Mouse (Mus musculus) hindbrain, embryonic 13.5 days (tissue): ENCODE data around the gene Gm49776. TPM values are rescaled to one million over a fixed set of nuclear protein-coding genes. Genes with fewer than 3 reads are reported as not detected.
"Not testable (repeated sequence)": the region's sequence is repeated elsewhere in the genome, so short reads cannot be mapped to it uniquely, and the experiment has no call there.

Experiments used
- ATAC-seq: fragments of 200-750 bp; cut with Nextera tagmentation; 2 replicates; pipeline ENCODE4 v1.8.0; 2017; ENCODE audit warnings: moderate TSS enrichment; ENCODE audit not compliant: low FRiP score
- H3K27ac ChIP-seq: fragments of 300-500 bp; sonication (generic); 2 replicates; pipeline ENCODE4 v1.5.1; 2015; ENCODE audit warnings: inconsistent platforms, mild to moderate bottlenecking, moderate library complexity
- H3K27me3 ChIP-seq: fragments of 300-500 bp; sonication (generic); 2 replicates; pipeline ENCODE4 v1.6.1; 2015; ENCODE audit warnings: mild to moderate bottlenecking, inconsistent platforms
- H3K36me3 ChIP-seq: fragments of 300-500 bp; sonication (generic); 2 replicates; pipeline ENCODE4 v1.6.1; 2015; ENCODE audit warnings: mild to moderate bottlenecking, inconsistent platforms
- H3K4me1 ChIP-seq: fragments of 300-500 bp; sonication (generic); replicated peaks from 2 replicates; pipeline ENCODE4 v1.6.1; 2015; ENCODE audit warnings: inconsistent platforms
- H3K4me2 ChIP-seq: fragments of 300-500 bp; sonication (generic); 2 replicates; pipeline ENCODE4 v1.6.1; 2015; ENCODE audit warnings: inconsistent platforms, mild to moderate bottlenecking, moderate library complexity
- H3K4me3 ChIP-seq: fragments of 300-500 bp; sonication (generic); 2 replicates; pipeline ENCODE4 v1.5.1; 2015; ENCODE audit warnings: mild to moderate bottlenecking, inconsistent platforms
- H3K9ac ChIP-seq: fragments of 300-500 bp; sonication (generic); 2 replicates; pipeline ENCODE4 v1.6.1; 2015; ENCODE audit warnings: mild to moderate bottlenecking, inconsistent platforms
- H3K9me3 ChIP-seq: fragments of 300-500 bp; sonication (generic); 2 replicates; pipeline ENCODE4 v1.6.1; 2016; ENCODE audit warnings: inconsistent platforms
- WGBS: fragments of 180-500 bp; shearing (Covaris S2); methylation state at CpG from one replicate; pipeline ENCODE4 v1.1.7; 2015; 5-methylcytosine and 5-hydroxymethylcytosine counted together
- polyA plus RNA-seq: library from polyadenylated mRNA; unstranded; fragments of >200 nt; fragmentation: Nextera tagmentation; extraction: Ambion mirVana; gene quantifications from 2 replicates; pipeline ENCODE4 v1.2.1, GENCODE M21; 2015

The Gm49776 gene
- 3.3 TPM in 1 of 2 replicates, not detected in the other for polyA plus RNA-seq

DNA sequence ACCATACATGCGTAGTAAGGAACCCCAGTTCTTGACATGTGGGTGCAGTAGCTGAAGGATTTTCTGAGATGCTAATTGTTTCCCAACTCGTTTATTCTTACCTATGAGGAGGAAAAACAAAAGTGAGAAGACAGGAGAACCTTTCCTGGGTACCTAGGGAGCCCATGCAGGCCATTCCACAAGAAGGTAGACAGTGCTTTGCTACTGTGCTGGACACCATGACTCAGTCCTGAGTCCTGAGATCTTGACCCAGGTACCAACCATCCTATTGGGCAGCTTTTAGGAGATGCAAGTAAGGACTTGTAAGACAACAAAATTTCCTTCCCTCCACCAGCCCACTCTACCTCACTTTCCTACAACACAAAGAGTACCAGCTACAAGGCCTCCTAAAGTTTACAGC lies at the start of gene Gm49776:
Gm49776 (minus strand) TSS at position 101 of the 400 bp plus-strand sequence.
- H3K9ac ChIP-seq = no peak within 1 kb of the TSS
- H3K27ac ChIP-seq = no peak within 1 kb of the TSS
- no peak within 1 kb of the TSS for H3K4me3 ChIP-seq
- no peaks in the 10 kb centered on the region for H3K9me3 ChIP-seq
- no peak for ATAC-seq
- no peaks in the 10 kb centered on the region for H3K27me3 ChIP-seq
- 97% methylated on average over 2 of the region's 2 CpGs for WGBS
- no peak within 1 kb of the TSS for H3K4me2 ChIP-seq
- H3K4me1 ChIP-seq = no peaks in the 10 kb centered on the region
- peaks cover 89% of the 10 kb centered on the region for H3K36me3 ChIP-seq

GRCm38 (mm10) chr16:18289614-18290013 lies 31.5 kb upstream of the Gm49776 start:
- not testable (repeated sequence) for H3K9me3 ChIP-seq, ATAC-seq, H3K27me3 ChIP-seq, H3K36me3 ChIP-seq
- 0 out of 2 replicates have a peak overlapping the region, but pooled peaks have one; percentile 35 for H3K27ac ChIP-seq
- H3K4me1 ChIP-seq = peaks cover 36% of the 10 kb centered on the region
- 4% methylated on average over 10 of the region's 10 CpGs for WGBS
- peak overlapping the region; percentile 66 for H3K9ac ChIP-seq
- peak overlapping the region; percentile 51 for H3K4me2 ChIP-seq
- peak overlapping the region; percentile 97 for H3K4me3 ChIP-seq

DNA sequence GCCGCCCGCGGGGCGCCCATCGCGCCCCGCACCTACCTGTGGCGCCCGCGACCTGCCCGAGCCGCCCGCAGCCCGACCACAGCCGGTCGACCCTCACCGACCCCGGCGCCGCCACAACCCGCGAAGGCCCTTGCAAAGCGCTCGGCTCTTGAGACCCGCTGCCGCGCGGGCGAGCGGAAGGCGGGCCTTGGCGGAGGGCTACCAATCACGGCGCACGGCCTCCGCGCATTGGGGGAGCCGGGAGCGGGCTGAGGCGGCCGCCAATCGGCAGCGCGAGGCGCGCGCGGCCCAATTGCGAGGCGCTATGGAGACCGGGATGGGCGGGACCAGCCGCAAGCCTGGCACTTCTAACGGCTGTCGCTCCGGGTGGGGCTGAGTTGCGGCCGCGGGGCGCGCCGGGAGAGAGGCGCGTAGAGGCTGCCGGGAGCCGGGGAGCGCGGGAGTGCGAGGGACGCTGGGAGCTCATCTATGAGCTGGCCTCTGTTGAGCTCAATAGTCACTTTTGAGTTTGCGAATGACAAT lies 31.0 kb upstream of the Gm49776 start, which contains the start of gene Dgcr8:
Dgcr8 (minus strand) TSS at position 180 of the 522 bp plus-strand sequence.
- peak; percentile 100 for ATAC-seq
- H3K9ac ChIP-seq = peak within 1 kb of the TSS; percentile 98

GRCm38 (mm10) chr16:18288581-18289061 lies 30.5 kb upstream of the Gm49776 start:
- 1% methylated on average over 26 of the region's 31 CpGs for WGBS
- peak; percentile 85 for ATAC-seq

More for the DNA sequence above, 31.0 kb upstream of the Gm49776 start, which contains the start of gene Dgcr8:
- peak within 1 kb of the TSS; percentile 95 for H3K4me2 ChIP-seq
- WGBS = under 1% methylated on average over 60 of the region's 71 CpGs
- peaks cover 13% of the 10 kb centered on the region for H3K36me3 ChIP-seq
- peaks cover 36% of the 10 kb centered on the region for H3K4me1 ChIP-seq
- peak within 1 kb of the TSS; percentile 97 for H3K4me3 ChIP-seq
- H3K27me3 ChIP-seq = no peaks in the 10 kb centered on the region
- H3K27ac ChIP-seq = peak within 1 kb of the TSS; percentile 90
- no peaks in the 10 kb centered on the region for H3K9me3 ChIP-seq

GRCm38 (mm10) chr16:18288166-18288565 lies 30.0 kb upstream of the Gm49776 start:
- WGBS = 0% methylated on average over 4 of the region's 4 CpGs
- H3K9me3 ChIP-seq = no peaks in the 10 kb centered on the region
- no peak for ATAC-seq

More at GRCm38 (mm10) chr16:18288581-18289061, 30.5 kb upstream of the Gm49776 start:
- Histone ChIP-seq H3K9me3 (no peaks in the 10 kb centered on the region), H3K27me3 (no peaks in the 10 kb centered on the region), H3K27ac (peak overlapping the region; percentile 90), H3K36me3 (peaks cover 18% of the 10 kb centered on the region), H3K4me3 (peak overlapping the region; percentile 97), H3K4me2 (peak overlapping the region; percentile 95), H3K9ac (peak overlapping the region; percentile 98), H3K4me1 (peaks cover 36% of the 10 kb centered on the region)

GRCm38 (mm10) chr16:18275166-18275565 lies 17.0 kb upstream of the Gm49776 start:
- H3K4me1 ChIP-seq = no peaks in the 10 kb centered on the region
- no peak overlapping the region for H3K4me2 ChIP-seq
- WGBS = 88% methylated on average over 2 of the region's 2 CpGs
- H3K27me3 ChIP-seq = no peaks in the 10 kb centered on the region
- no peak overlapping the region for H3K27ac ChIP-seq
- no peak overlapping the region for H3K4me3 ChIP-seq
- H3K9ac ChIP-seq = no peak overlapping the region
- H3K9me3 ChIP-seq = no peaks in the 10 kb centered on the region
- peaks cover 92% of the 10 kb centered on the region for H3K36me3 ChIP-seq
- no peak for ATAC-seq

More at GRCm38 (mm10) chr16:18288166-18288565, 30.0 kb upstream of the Gm49776 start:
- peak overlapping the region; percentile 90 for H3K27ac ChIP-seq
- H3K27me3 ChIP-seq = no peaks in the 10 kb centered on the region
- peak overlapping the region; percentile 98 for H3K9ac ChIP-seq
- peaks cover 23% of the 10 kb centered on the region for H3K36me3 ChIP-seq
- peaks cover 36% of the 10 kb centered on the region for H3K4me1 ChIP-seq
- H3K4me3 ChIP-seq = peak overlapping the region; percentile 97
- H3K4me2 ChIP-seq = peak overlapping the region; percentile 95

DNA sequence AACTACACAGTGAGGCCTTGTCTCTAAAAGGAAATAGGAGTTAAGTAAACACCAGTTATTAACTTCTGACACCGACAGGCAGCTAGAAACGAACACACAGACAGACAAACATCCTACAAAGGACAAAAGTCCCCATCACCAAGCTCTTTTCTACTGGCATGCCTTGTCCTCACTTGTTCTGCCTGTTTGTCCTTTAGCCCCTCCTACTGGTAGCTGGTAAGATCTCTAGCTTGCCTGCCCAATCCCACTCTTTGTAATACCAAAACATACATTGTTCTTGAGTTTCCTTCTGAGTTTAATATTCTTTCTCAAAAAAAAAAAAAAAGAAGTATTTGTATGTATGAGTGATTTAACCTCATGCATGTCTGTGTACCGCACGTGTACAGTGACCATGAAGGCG lies 10.1 kb upstream of the Gm49776 start:
- Histone ChIP-seq H3K9ac (no peak overlapping the region), H3K4me3 (no peak overlapping the region), H3K4me2 (no peak overlapping the region), H3K27me3 (no peaks in the 10 kb centered on the region), H3K9me3 (no peaks in the 10 kb centered on the region), H3K36me3 (peaks cover 90% of the 10 kb centered on the region), H3K4me1 (no peaks in the 10 kb centered on the region), H3K27ac (no peak overlapping the region)
- WGBS = 87% methylated on average over 5 of the region's 5 CpGs
- no peak for ATAC-seq

- Histone ChIP-seq H3K27ac (no peak overlapping the region), H3K9ac (no peak overlapping the region), H3K4me2 (no peak overlapping the region), H3K4me1 (no peaks in the 10 kb centered on the region), H3K4me3 (no peak overlapping the region), H3K27me3 (no peaks in the 10 kb centered on the region), H3K36me3 (peaks cover 86% of the 10 kb centered on the region), H3K9me3 (no peaks in the 10 kb centered on the region)
- 93% methylated on average over 2 of the region's 2 CpGs for WGBS
- no peak for ATAC-seq
Measured at GRCm38 (mm10) chr16:18265024-18265423, 6.9 kb upstream of the Gm49776 start.

GRCm38 (mm10) chr16:18253866-18254265 lies 4.3 kb downstream of the Gm49776 start:
- peaks cover 27% of the 10 kb centered on the region for H3K4me1 ChIP-seq
- H3K4me3 ChIP-seq = no peak overlapping the region
- no peaks in the 10 kb centered on the region for H3K9me3 ChIP-seq
- H3K9ac ChIP-seq = no peak overlapping the region
- 82% methylated on average over 1 of the region's 1 CpGs for WGBS
- no peak overlapping the region for H3K4me2 ChIP-seq
- no peaks in the 10 kb centered on the region for H3K27me3 ChIP-seq
- peaks cover 77% of the 10 kb centered on the region for H3K36me3 ChIP-seq
- no peak for ATAC-seq
- no peak overlapping the region for H3K27ac ChIP-seq

DNA sequence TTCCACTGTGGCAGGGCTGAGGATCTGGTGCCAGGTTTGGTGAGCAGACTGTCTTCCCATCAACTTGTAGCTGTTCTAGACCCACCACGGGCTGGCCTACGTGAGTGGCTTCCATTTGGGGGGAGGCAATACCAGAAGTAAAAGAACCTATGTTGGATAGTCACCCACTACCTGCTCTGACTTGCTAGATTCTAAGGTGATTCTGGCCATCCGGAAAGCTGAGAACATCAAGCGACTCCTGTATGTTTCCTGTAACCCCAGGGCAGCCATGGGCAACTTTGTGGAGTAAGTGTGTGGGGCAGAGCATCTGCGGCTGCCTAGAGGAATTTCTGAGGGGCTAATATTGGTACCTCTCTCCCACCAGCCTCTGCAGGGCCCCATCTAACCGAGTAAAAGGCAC lies 5.4 kb downstream of the Gm49776 start:
- peaks cover 67% of the 10 kb centered on the region for H3K36me3 ChIP-seq
- no peaks in the 10 kb centered on the region for H3K9me3 ChIP-seq
- no peaks in the 10 kb centered on the region for H3K27me3 ChIP-seq
- no peak overlapping the region for H3K4me2 ChIP-seq
- H3K27ac ChIP-seq = no peak overlapping the region
- peaks cover 27% of the 10 kb centered on the region for H3K4me1 ChIP-seq
- WGBS = 89% methylated on average over 6 of the region's 6 CpGs
- no peak for ATAC-seq
- H3K9ac ChIP-seq = no peak overlapping the region
- H3K4me3 ChIP-seq = no peak overlapping the region

GRCm38 (mm10) chr16:18250828-18251790 lies 7.0 kb downstream of the Gm49776 start:
- 70% methylated on average over 10 of the region's 10 CpGs for WGBS

DNA sequence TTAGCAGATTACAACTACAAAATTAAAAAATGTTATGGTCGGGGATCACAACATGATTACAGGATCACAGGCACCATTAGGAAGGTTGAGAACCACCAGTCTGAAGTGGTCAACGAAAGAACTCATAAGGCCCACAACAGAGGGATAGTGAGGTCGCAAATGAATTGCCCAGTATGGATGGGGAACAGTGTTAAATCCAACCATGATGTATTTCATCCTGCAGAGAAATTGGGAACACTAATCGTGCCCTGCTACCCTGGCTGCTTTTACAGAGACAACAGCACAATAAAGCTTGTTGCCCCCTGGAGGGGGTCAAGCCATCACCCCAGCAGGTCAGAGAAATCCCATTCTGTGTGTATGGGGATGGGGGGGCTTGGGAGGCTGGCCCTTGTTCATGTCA lies 7.9 kb downstream of the Gm49776 start:
- Histone ChIP-seq H3K4me1 (peaks cover 50% of the 10 kb centered on the region), H3K4me3 (peak overlapping the region; percentile 95), H3K9ac (peak overlapping the region; percentile 87), H3K27ac (no peak overlapping the region), H3K4me2 (peak overlapping the region; percentile 96), H3K36me3 (peaks cover 63% of the 10 kb centered on the region), H3K9me3 (no peaks in the 10 kb centered on the region), H3K27me3 (no peaks in the 10 kb centered on the region)
- ATAC-seq = no peak
- WGBS = 54% methylated on average over 4 of the region's 4 CpGs

More at GRCm38 (mm10) chr16:18250828-18251790, 7.0 kb downstream of the Gm49776 start:
- peaks cover 43% of the 10 kb centered on the region for H3K4me1 ChIP-seq
- peak overlapping the region; percentile 87 for H3K9ac ChIP-seq
- H3K4me2 ChIP-seq = peak overlapping the region; percentile 96
- no peaks in the 10 kb centered on the region for H3K9me3 ChIP-seq
- ATAC-seq = no peak
- no peak overlapping the region for H3K27ac ChIP-seq
- 0 out of 2 replicates have a peak overlapping the region, but pooled peaks have one; percentile 95 for H3K4me3 ChIP-seq
- H3K36me3 ChIP-seq = peaks cover 60% of the 10 kb centered on the region
- H3K27me3 ChIP-seq = no peaks in the 10 kb centered on the region
